Mouse (Mus musculus): ENCODE data around the gene Hist1h3e.
A peak's percentile ranks its signal among the peaks of the same experiment; 100 is the strongest.
"Not testable (repeated sequence)": the region's sequence is repeated elsewhere in the genome, so short reads cannot be mapped to it uniquely, and the experiment has no call there.

Gene Hist1h3e

DNA sequence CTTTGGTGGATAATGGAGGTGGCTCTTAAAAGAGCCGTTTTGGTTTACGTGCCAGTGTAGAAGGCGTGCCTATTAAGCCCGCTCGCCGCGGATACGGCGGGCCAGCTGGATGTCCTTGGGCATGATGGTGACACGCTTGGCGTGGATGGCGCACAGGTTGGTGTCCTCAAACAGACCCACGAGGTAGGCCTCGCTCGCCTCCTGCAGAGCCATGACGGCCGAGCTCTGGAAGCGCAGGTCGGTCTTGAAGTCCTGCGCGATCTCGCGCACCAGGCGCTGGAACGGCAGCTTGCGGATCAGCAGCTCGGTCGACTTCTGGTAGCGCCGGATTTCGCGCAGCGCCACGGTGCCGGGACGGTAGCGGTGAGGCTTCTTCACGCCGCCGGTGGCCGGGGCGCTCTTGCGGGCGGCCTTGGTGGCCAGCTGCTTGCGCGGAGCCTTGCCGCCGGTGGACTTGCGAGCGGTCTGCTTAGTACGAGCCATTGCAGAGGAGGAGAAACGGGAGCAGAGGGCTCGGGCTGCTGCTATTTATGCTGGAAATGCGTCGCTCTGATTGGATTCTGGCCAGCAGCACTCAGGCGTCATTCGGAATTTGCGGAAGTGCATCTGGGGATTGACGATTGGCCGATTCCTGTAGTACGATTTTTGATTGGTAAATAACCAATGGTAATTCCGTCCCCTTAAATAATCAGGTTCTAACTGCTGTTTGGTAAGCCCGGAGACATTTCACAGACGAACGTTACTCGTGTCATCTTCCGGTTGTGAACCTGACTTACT, at the start of gene Hist1h3e:
TSS of gene Hist1h3e (minus strand) at position 487 of the 777 bp plus-strand sequence.
- DNase-seq (ENCODE audit: inconsistent age in 2 of 2, low spot score in 1 of 2): peak; percentile 95 to 98

DNA sequence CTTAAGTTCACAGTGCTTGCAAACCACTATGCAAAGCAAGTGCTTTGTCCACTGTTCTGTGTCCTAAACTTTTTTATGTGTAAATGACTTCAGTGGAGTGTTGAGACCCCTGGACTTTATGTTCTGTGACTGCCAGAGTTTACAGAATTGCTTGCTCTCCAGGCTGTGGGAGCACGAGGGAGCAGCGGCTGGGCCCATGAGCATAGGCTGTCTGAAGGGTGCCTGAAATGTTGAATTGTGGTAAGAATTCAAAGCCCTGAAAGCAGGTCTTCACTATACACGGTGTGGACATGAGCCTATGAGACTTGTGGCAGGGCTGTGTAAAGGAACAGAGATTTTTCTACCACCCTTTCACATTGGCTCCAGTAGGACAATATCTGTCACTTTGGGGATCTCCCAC, 49.5 kb upstream of the Hist1h3e start:
- DNase-seq (ENCODE audit: inconsistent age in 2 of 2, low spot score in 1 of 2): no peak

DNA sequence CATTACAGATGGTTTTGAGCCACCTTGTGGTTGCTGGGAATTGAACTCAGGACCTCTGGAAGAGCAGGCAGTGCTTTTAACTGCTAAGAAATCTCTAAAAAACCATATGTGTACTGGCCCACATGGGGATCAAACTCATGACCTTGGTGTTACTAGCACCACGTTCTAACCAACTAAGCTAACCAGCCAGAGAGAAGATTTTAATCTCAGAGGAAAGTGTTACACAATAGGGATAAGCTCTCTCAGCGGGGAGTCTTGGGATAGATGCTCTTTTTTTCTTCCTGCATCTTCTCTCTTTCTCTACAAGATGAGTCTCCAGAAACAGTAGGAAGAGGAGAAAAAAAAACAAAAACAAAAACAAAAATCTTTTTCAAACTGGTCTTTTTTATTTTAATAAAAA, 48.2 kb upstream of the Hist1h3e start:
- no peak for DNase-seq (ENCODE audit: inconsistent age in 2 of 2, low spot score in 1 of 2)

DNA sequence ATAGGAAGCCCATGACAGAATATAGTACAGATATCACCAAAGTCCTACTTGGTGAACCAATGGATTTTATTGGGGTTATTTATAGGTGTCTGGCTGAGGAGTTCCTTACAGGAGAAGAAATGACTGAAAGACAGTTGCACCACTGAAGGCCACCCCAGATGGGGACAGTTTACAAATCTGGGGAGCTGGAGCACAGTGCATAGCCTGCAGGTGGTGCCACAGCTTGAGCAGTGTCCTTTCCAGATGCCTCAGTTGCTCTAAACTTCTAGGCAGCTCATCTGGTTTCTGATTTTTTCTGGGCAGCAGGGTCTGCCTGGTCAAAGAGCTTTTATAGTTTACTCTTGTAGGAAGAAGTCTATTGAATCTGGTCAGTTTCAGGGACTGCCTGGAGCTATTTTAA, 47.7 kb upstream of the Hist1h3e start:
- no peak for DNase-seq (ENCODE audit: inconsistent age in 2 of 2, low spot score in 1 of 2)

DNA sequence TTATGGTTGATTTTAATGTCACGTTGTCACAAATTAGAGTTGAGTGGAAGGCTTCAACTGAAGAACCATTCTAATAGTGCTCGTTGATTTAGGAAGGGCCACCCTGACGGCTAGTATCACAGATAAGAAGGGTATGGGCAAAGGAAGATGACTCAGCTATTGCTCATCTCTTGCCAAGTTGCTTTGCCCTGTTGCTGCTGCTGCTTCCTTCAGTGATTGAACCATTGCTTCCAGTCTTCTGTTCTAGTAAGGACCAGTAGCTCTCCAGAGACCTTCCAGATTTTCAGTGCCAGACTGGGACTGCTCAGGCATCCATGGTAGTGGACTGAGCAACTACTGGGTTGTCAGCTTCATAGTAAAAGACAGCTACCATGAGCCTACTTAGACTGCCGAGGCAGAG, 47.0 kb upstream of the Hist1h3e start:
- DNase-seq (ENCODE audit: inconsistent age in 2 of 2, low spot score in 1 of 2): peak; percentile 15 to 68

DNA sequence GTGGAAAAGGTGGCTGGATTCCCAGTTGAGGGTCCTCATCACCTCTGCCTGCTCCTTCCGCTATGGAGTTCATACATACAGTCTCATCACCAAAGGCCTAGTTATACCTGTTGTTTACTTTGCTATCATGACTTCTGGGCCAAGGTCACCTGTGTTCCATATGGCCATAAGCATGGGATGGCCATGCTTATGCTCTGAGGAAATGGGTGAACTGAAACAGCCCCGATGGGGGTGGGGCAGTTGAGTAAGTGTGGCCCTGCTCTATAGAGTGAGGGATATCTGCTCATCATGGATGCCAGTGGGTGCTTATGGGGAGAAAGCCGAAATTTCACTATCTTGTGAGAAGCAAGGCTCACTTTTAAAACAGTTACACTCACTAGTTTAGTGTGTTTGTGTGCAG, 42.9 kb upstream of the Hist1h3e start:
- DNase-seq (ENCODE audit: inconsistent age in 2 of 2, low spot score in 1 of 2): no peak

DNA sequence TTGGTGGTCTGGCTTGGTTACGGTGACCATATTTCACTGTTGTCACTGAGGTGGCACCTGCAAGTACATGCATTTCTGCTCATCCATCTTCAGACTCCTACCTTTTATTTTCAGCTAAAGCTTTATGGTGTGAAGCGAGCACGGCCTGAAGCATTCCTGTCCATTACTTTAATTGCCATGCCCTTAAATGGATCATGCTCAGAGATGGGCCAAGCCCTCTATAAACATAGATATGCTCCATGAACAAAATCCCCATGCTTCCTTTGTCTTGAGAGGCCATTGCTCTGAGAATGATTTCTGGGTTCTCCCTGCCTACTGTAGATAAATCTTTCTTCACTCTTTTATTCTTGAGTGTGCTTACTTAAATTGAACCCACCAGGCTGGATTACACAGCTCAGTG, 42.3 kb upstream of the Hist1h3e start:
- DNase-seq (ENCODE audit: inconsistent age in 2 of 2, low spot score in 1 of 2): no peak

DNA sequence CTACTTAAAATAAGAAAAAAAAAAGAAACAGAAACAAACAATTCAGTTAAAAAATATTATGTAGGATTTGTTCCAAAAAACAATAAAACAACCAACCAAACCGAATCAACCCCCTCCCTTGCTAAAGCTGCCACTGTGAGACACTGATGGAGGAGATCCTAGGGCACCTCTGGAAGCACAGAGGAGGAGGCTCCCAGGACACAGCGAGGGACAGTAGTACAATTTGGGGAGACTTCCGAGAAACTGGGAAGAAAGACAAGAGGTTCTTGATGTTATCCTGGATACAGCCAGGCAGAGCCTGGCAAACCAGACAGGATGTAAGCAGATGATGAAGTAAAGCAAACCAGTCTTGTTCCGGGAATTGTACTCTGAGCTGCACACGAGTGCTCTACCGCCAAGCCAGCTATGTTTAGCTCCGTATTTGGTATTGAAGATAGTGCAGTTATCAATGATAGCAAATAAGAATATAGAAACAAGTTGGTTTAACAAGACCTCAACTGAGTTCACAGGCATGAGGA, 41.1 kb upstream of the Hist1h3e start:
- no peak for DNase-seq (ENCODE audit: inconsistent age in 2 of 2, low spot score in 1 of 2)

DNA sequence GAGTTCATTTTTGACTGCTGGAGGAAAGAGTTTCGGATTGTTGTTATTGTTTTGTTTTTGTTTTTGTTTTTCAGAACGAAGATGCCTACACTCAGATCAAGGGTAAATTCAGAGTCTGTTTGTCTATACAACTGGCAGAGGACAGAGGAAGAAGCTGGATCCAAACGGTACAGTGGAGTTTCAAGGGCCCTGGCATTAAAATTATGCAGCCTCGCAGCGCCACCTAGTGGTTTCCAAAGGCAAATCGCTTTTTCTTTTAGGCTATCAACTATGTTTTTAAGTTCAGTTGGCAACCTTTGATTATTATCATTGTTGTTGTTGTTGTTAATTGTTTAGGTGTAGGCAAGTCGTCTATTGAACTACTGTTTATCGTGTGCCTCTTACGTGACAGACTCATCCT, 35.8 kb upstream of the Hist1h3e start:
- peak; percentile 77 to 93 for DNase-seq (ENCODE audit: inconsistent age in 2 of 2, low spot score in 1 of 2)

DNA sequence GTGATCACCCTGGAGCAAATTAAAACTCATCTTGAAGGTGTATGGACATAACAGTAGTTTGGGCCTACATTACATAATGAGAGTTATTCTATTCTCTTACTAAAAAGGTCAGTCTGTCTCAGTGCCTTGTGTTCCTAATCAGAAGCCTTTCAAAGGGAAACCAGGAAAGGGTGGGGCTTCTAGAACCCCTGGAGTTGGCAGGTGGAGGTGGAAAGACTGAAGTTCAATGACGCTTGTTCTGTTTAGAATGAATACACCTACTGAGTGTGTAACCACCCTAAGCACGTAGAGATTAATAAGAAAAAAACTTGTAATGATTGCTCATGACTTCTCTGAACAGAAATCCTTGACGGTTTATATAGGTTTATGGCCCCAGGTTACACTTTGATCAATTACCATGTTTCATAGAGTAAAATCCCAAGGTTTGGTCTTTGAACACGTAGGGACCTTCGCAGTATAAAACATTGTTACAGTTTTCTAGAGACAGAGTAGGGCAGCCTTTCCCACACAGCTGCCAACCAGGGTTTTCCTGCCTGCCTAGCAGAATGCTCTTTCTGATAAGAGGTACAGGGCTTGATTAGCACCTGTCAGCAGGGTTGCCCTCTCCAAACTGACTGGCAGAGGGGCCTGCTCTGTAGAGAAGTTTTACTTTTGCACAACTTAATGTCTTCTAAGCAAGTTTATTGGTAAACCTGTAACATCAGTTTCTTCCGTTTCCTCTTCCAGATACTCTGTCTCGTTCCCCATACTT, 33.6 kb upstream of the Hist1h3e start:
- DNase-seq (ENCODE audit: inconsistent age in 2 of 2, low spot score in 1 of 2): no peak

DNA sequence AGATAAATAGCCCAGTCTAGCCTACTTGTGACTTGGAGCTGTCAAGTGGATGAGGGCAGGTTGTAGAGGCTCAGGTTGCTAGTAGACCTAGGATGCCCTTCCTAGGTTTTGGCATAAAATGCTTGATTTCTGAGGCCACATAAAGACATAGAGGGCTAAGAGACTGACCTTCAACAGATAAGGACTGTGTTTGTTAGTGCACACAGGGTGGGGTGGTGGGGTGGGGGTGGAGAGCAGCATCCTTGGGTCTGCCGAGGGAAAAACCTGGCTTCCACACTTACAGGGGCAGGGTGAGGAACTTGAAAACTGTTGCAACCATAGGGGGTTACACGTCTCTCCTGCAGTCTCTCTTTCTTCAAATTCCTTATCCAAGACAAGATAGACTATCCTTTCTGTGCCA, 33.0 kb upstream of the Hist1h3e start:
- no peak for DNase-seq (ENCODE audit: inconsistent age in 2 of 2, low spot score in 1 of 2)

DNA sequence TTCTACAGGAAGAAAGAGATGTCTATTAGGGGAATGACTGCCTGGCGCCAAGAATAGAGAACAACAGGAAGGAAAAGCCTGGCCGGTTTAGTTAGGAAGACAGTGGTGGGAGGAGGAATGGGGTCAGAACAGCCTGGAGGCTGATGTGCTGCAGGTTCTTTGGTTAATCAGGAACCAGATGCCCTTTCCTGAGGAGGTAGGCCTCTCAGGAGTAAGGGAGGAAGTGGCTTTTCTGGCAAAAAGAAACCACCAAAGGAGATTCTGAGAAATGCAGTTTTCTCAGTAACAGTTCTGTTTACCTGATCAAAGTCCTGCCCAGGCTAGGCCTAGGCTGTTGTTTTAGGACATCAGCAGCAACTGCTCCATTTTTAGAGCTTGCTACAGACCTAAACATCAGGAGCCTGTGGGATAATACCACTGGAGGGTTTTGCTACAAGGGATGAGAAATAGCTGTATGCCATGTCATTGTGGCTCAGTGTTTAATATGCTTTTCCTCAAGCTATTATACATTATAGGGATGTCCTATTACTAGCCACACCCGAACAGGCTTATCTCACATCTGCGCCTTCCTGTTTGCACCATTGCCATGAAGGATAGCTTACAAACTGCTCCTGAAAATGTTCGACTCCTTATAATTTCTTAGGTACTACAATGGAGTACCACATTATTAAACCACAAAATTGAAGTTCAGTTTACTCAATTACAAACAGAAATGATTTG, 31.0 kb upstream of the Hist1h3e start:
- DNase-seq (ENCODE audit: inconsistent age in 2 of 2, low spot score in 1 of 2): no peak

DNA sequence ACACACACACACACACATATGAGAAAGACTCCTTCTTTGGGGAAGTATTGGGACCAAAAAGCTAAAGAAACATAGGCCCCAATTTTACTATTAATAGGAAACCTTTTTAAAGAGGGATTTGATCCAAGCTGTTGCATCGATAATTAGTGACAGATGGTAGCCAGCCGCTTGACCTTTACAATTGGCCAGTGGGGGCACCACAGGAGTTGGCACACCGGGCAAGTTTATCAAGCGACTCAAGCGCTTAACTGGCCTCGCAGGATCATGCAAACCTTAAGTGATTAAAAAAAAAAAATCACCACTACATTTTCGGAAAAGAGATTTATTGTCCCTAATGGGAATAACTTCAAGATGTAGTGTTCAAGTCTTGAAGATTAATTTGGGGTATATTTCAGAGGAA, 30.4 kb upstream of the Hist1h3e start:
- no peak for DNase-seq (ENCODE audit: inconsistent age in 2 of 2, low spot score in 1 of 2)

DNA sequence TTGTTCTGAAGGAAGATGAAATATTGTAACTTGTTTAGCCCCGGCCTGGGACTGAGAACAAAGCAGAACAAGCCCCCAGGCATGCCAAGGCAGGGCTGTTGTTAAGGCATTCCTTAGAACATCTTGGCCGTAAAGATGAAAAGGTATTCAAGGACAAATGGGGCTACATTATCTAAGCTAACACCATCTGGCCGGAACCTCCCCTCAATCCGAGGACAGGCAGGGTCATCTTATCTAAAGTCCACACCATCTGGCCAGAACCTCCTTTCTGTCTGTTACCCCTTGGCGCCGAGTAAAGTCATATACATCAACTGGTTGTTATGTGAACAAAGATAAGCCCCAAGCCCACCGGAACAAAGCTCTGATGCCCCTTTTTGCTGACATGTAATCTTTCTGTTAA, 29.7 kb upstream of the Hist1h3e start:
- DNase-seq (ENCODE audit: inconsistent age in 2 of 2, low spot score in 1 of 2): not testable (repeated sequence)

DNA sequence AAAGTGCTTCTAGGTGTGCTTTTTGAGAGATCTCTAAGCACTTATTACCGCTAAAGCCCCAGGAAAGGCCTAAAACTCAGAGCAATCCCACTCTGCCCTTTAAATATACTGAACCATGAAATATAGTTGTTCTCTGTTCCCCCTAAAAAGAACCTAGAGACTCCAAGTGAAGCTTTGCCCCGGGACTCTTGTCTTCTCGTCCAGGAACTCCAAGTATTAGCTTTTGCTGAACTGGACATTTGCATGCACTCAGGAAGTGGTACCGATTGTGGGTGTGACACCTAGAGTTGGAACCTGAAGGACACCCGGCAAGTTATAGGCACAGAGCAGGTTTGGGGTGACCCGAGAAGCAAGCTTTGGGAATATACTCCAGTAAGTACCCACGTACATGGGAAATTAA, 29.0 kb upstream of the Hist1h3e start:
- no peak for DNase-seq (ENCODE audit: inconsistent age in 2 of 2, low spot score in 1 of 2)

DNA sequence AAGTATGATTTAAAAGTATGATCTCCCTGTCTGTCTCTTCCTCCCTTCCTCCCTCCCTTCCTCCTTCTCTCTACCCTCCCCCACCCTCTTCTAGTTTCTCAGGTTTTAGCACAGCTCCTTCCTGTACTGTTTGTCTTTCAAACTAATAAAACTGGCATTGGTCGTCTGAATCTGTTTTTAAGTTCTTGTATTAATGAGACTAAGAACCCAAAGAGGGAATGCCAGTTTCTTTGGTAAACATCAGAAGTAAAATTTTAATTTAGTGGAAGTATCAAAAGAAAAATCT, 24.7 kb upstream of the Hist1h3e start:
- DNase-seq (ENCODE audit: inconsistent age in 2 of 2, low spot score in 1 of 2): no peak

DNA sequence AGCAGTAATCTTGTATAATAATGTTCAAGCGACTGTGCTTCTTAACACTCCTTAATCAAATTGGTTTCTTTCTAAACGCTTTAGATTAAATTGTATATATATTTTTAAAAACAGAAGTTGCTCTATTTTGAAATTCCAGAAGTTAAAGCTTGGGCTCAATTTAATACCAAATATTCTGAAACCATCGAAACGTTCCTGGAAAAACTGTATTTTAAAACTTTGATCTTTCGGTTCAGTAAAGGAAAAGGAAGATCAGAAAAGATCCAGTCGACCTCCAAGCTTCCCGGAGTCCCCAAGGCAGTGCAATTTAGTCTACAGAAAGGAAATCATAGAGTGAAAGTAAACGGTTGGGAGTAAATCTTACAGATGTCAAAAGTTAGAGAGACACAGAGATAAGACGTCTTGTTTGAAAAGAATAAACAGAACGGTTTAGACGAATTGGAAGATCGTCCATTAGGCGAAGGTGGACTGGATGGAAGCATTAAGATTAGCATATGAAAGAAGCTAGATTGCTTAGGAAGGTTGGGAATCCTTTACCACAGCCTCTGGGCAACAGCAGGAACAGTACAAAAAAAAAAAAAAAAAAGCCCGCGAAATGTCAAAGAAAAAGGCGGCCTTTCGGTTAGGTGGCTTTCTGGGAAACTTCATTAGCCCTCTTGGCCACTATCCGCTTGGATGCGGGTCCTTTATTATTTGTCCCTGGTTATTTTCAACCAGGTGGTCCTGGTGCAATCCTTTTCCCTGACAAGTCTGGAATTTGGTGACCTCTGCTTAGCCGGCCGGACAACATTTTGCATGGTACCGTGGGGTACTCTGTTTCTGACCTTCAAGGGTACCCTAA, 24.1 kb upstream of the Hist1h3e start:
- DNase-seq (ENCODE audit: inconsistent age in 2 of 2, low spot score in 1 of 2): peak in 1 of 2 experiments; percentile 81

DNA sequence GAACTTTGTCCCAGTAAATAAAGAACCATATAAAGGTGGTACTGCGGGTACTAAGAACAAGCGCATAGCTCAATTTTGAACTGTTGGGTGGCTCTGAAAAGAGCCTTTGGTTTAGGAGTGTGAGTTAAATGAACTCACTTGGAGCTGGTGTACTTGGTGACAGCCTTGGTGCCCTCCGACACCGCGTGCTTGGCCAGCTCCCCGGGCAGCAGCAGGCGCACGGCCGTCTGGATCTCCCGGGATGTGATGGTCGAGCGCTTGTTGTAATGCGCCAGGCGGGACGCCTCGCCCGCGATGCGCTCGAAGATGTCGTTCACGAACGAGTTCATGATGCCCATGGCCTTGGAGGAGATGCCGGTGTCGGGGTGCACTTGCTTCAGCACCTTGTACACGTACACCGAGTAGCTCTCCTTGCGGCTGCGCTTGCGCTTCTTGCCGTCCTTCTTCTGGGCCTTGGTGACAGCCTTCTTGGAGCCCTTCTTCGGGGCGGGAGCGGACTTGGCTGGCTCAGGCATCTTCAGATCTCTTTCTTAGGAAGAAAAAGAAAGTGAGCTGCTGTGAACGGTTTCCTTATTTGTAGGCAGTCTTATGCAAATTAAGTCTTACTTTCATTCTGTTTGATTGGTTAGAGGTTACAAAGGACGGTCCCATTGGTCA, 23.4 kb upstream of the Hist1h3e start:
- DNase-seq (ENCODE audit: inconsistent age in 2 of 2, low spot score in 1 of 2): peak; percentile 80 to 96

DNA sequence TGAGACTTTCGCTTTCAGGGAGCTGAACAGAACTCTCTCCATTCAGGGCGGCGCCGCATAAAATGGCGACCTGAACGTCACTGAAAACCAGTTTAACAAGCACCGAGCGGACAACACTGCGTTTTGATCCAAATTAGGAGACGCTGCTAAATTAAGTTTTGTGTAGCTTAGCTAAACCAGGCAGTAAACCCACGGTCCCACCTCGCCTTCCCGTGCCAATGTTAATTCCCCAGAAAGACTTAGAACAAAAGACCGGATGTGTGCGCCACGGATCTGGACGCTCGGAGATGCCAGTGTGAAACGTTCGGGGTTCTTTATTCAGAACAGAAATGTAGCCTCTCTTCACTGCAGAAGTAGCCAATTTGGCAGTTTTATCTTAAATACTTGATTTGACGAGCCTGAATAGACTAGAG, 22.9 kb upstream of the Hist1h3e start:
- peak; percentile 72 to 93 for DNase-seq (ENCODE audit: inconsistent age in 2 of 2, low spot score in 1 of 2)

DNA sequence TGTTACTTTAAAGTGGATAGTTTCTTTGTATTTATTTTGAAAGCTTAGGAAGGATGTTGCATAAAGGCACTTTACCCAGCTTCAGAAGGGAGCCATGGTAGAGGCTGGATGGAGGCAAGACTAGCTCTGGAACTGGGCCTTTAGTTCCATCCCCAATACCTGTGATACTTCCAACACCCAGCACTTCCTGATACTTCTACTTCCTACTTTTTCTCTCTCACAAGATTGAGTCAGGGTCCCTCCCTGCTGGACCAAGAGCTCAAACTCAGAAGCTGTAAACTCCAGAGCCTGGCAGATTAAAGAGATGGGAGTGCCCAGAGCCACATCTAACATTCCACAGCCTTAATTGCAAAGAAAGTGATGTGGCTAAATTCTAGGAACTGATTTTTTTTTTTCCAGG, 22.2 kb upstream of the Hist1h3e start:
- peak in 1 of 2 experiments; percentile 71 for DNase-seq (ENCODE audit: inconsistent age in 2 of 2, low spot score in 1 of 2)
